Mouse (Mus musculus) limb, embryonic 15.5 days (tissue): ENCODE data around the gene Ncam2. TPM values are rescaled to one million over a fixed set of nuclear protein-coding genes. Genes with fewer than 3 reads are reported as not detected.

Experiments used
- ATAC-seq: fragments of 200-750 bp; cut with Nextera tagmentation; 2 replicates; pipeline ENCODE4 v1.8.0; 2017; ENCODE audit warnings: low read depth, moderate TSS enrichment; ENCODE audit not compliant: insufficient number of reproducible peaks, low FRiP score, low TSS enrichment
- H3K27ac ChIP-seq: fragments of 300-500 bp; sonication (generic); 2 replicates; pipeline ENCODE4 v1.5.1; 2015; ENCODE audit warnings: moderate library complexity, mild to moderate bottlenecking, inconsistent platforms
- H3K27me3 ChIP-seq: fragments of 300-500 bp; sonication (generic); 2 replicates; pipeline ENCODE4 v1.6.1; 2015; ENCODE audit warnings: inconsistent platforms
- H3K36me3 ChIP-seq: fragments of 300-500 bp; sonication (generic); 2 replicates; pipeline ENCODE4 v1.6.1; 2015; ENCODE audit warnings: inconsistent platforms
- H3K4me1 ChIP-seq: fragments of 300-500 bp; sonication (generic); 2 replicates; pipeline ENCODE4 v1.6.1; 2015; ENCODE audit warnings: inconsistent platforms
- H3K4me2 ChIP-seq: fragments of 300-500 bp; sonication (generic); 2 replicates; pipeline ENCODE4 v1.6.1; 2015; ENCODE audit warnings: mild to moderate bottlenecking, inconsistent platforms
- H3K4me3 ChIP-seq: fragments of 300-500 bp; sonication (generic); 2 replicates; pipeline ENCODE4 v1.5.1; 2015; ENCODE audit warnings: mild to moderate bottlenecking, inconsistent platforms
- H3K9ac ChIP-seq: fragments of 300-500 bp; sonication (generic); 2 replicates; pipeline ENCODE4 v1.6.1; 2015; ENCODE audit warnings: inconsistent platforms
- H3K9me3 ChIP-seq: fragments of 300-500 bp; sonication (generic); 2 replicates; pipeline ENCODE4 v1.6.1; 2016; ENCODE audit warnings: inconsistent platforms
- WGBS: fragments of 180-500 bp; shearing (Covaris S2); methylation state at CpG from one replicate; pipeline ENCODE4 v1.1.7; 2015; 5-methylcytosine and 5-hydroxymethylcytosine counted together
- polyA plus RNA-seq: library from polyadenylated mRNA; unstranded; fragments of >200 nt; fragmentation: Nextera tagmentation; extraction: Ambion mirVana; gene quantifications from 2 replicates; pipeline ENCODE4 v1.2.1, GENCODE M21; 2015

Gene Ncam2
- polyA plus RNA-seq, 1 experiment from 2014 or later: 2.3 TPM

DNA sequence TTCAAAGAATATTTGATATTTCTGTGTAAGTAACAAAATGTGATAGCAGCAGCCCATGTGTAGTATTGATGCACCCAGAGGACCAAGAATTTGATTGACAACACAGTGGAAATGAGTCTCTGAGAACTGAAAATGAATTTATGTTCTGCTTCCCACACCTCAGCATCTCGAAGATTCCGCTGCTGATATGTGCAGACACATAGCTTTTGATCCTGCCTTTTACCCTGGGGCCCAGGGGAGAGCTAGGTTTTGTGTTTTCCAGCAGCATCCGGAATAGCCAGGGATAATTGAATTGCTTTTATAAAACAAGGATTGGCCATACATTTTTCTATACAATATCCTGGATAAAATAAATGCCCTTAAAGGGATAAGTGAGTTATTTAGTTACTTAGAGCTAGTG lies 20.7 kb downstream of the Ncam2 start:
- no peak overlapping the region for H3K4me2 ChIP-seq
- H3K9ac ChIP-seq: no peak overlapping the region
- H3K4me3 ChIP-seq: no peak overlapping the region
- 64% methylated on average over 3 of the region's 3 CpGs for WGBS
- no peaks in the 10 kb centered on the region for H3K36me3 ChIP-seq
- H3K9me3 ChIP-seq: no peaks in the 10 kb centered on the region
- no peaks in the 10 kb centered on the region for H3K4me1 ChIP-seq
- no peak for ATAC-seq
- no peak overlapping the region for H3K27ac ChIP-seq
- H3K27me3 ChIP-seq: no peaks in the 10 kb centered on the region

DNA sequence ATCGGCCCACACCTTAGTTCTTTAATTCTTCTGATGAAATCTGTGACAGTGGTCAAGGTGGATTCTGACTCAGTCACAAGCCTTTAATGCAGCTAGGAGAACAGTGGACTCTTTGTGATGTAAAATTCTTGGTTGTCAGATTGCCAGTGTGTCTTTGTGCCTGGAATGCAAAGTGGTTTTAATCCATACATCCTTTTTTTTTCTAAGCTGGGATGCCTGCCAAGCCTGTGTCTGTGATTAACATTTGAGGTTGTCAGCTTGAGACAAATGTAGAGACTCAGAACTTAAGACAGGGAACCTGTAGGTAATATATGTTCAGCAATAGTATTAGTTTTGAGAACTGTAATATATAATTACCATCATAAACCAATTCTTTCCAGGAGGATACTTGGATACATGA lies 23.3 kb downstream of the Ncam2 start:
- H3K9ac ChIP-seq: no peak overlapping the region
- H3K4me3 ChIP-seq: no peak overlapping the region
- ATAC-seq: no peak
- no peaks in the 10 kb centered on the region for H3K4me1 ChIP-seq
- WGBS: 76% methylated on average over 1 of the region's 1 CpGs
- no peaks in the 10 kb centered on the region for H3K9me3 ChIP-seq
- no peak overlapping the region for H3K4me2 ChIP-seq
- no peaks in the 10 kb centered on the region for H3K27me3 ChIP-seq
- H3K36me3 ChIP-seq: no peaks in the 10 kb centered on the region
- H3K27ac ChIP-seq: no peak overlapping the region

DNA sequence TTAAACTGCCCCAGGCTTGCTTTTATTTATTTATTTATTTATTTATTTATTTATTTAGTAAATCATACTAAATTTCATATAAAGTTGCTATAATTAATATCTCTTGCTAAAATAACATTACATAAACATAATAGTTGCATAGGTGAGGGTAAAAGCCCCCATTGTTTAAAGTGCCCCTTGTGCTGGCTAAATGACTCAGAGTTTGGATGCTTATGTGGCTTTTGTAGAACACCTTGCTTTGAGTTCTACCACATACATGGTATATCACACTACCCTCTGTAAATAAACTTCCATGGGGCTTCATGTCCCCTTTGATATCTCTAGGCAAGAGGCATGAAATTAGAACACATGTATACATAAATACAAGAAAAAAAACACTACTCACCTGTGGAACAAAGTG lies 23.8 kb downstream of the Ncam2 start:
- no peak overlapping the region for H3K4me3 ChIP-seq
- H3K36me3 ChIP-seq: no peaks in the 10 kb centered on the region
- no peak for ATAC-seq
- H3K4me1 ChIP-seq: no peaks in the 10 kb centered on the region
- H3K4me2 ChIP-seq: no peak overlapping the region
- no peaks in the 10 kb centered on the region for H3K9me3 ChIP-seq
- no peaks in the 10 kb centered on the region for H3K27me3 ChIP-seq
- no peak overlapping the region for H3K27ac ChIP-seq
- no peak overlapping the region for H3K9ac ChIP-seq

DNA sequence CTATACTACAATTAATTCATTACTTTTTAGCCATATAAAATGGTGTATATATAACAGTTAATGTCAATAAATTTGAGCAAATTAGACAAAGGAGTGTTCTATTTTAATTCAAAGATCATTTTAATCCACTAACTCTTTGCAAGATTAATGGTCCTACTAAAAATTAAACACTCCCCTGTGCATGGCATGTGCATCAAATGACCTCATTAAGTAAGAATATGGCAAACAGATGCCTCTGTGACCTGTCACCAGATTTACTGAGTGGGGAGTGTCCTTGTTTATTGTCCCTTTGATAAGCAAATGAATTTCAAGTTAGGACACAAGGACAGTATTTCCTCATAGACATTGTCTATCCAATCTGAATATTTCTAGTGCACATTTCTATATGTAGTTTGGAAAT lies 54.4 kb downstream of the Ncam2 start:
- no peaks in the 10 kb centered on the region for H3K4me1 ChIP-seq
- no peaks in the 10 kb centered on the region for H3K9me3 ChIP-seq
- H3K27me3 ChIP-seq: no peaks in the 10 kb centered on the region
- no peak overlapping the region for H3K4me3 ChIP-seq
- H3K36me3 ChIP-seq: no peaks in the 10 kb centered on the region
- no peak overlapping the region for H3K4me2 ChIP-seq
- no peak overlapping the region for H3K9ac ChIP-seq
- ATAC-seq: no peak
- no peak overlapping the region for H3K27ac ChIP-seq

DNA sequence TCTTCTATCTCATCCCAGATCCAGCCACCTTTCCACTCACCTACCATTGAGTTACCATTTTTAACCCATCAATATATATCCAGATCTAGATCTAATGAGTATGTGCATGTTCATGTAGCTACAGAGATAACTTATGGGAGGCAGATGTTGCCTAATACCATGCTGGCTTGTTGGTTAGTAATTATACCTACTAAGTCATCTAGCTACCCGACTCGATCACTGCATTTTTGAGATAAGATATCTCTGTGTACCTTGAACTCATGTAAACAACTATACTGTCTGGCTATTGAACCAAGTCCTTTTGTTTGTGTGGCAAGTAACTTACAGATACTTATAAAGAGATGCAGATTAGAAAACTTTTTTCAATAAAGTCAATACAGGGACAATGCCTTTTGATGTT lies 59.9 kb downstream of the Ncam2 start:
- no peak overlapping the region for H3K4me3 ChIP-seq
- no peaks in the 10 kb centered on the region for H3K27me3 ChIP-seq
- ATAC-seq: no peak
- no peaks in the 10 kb centered on the region for H3K4me1 ChIP-seq
- H3K9ac ChIP-seq: no peak overlapping the region
- H3K9me3 ChIP-seq: no peaks in the 10 kb centered on the region
- H3K27ac ChIP-seq: no peak overlapping the region
- 85% methylated on average over 2 of the region's 2 CpGs for WGBS
- H3K36me3 ChIP-seq: no peaks in the 10 kb centered on the region
- no peak overlapping the region for H3K4me2 ChIP-seq

DNA sequence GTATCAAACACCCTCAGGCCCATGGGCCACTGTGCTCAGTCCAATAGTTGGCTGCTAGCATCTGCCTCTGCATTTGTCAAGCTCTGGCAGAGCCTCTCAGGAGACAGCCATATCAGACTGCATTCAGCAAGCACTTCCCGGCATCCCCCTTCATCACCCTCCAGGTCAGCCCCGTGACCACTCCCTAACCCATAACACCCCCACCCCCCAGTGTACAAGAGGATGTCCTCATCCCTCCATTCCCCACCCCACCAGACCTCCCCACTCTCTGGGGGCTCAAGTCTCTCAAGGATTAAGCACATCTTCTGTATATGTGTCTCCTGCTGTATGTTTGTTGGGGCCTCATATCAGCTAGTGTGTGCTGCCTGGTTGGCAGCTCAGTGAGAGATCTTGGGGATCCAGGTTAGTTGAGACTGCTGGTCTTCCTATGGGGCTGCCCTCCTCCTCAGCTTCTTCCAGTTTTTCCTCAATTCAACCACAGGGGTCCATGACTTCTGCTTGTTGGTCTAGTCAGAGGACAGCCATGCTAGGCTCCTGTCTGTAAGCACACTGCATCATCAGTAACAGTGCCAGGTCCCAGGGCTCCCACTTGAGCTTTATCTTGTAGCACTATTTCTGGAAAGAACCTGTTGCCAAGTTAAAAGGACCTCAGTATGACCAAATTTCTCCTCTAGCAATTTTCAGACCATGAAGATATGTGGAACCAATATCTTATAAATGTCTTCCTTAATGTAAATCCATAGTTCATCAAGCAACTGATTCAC lies 73.3 kb downstream of the Ncam2 start:
- no peak overlapping the region for H3K27ac ChIP-seq
- H3K4me3 ChIP-seq: no peak overlapping the region
- no peaks in the 10 kb centered on the region for H3K4me1 ChIP-seq
- H3K9ac ChIP-seq: no peak overlapping the region
- WGBS: 76% methylated on average over 2 of the region's 2 CpGs
- no peaks in the 10 kb centered on the region for H3K9me3 ChIP-seq
- H3K36me3 ChIP-seq: no peaks in the 10 kb centered on the region
- no peak for ATAC-seq
- H3K4me2 ChIP-seq: no peak overlapping the region
- no peaks in the 10 kb centered on the region for H3K27me3 ChIP-seq

DNA sequence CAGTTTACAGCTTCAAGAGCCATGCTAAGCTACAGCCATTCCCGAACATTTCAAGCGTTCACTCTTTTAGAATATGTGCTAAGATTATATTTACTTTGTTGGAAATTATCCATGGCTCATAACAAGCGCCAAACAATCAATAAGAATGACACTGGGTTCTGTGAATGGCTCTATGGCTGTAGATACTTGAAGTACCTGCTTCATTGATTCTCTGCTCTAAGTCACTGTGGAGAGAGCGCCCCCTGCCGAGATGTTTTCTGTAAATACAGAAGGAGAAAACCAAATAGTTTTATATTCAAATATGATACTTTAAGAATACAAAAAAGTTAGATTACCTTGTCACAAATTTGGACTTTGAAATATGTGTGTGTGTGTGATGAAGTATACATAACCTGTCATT lies 83.7 kb downstream of the Ncam2 start:
- Histone ChIP-seq H3K27ac (no peak overlapping the region), H3K4me1 (no peaks in the 10 kb centered on the region), H3K4me3 (no peak overlapping the region), H3K27me3 (no peaks in the 10 kb centered on the region), H3K4me2 (no peak overlapping the region), H3K9ac (no peak overlapping the region), H3K36me3 (no peaks in the 10 kb centered on the region), H3K9me3 (no peaks in the 10 kb centered on the region)
- no peak for ATAC-seq
- 38% methylated on average over 5 of the region's 5 CpGs for WGBS

DNA sequence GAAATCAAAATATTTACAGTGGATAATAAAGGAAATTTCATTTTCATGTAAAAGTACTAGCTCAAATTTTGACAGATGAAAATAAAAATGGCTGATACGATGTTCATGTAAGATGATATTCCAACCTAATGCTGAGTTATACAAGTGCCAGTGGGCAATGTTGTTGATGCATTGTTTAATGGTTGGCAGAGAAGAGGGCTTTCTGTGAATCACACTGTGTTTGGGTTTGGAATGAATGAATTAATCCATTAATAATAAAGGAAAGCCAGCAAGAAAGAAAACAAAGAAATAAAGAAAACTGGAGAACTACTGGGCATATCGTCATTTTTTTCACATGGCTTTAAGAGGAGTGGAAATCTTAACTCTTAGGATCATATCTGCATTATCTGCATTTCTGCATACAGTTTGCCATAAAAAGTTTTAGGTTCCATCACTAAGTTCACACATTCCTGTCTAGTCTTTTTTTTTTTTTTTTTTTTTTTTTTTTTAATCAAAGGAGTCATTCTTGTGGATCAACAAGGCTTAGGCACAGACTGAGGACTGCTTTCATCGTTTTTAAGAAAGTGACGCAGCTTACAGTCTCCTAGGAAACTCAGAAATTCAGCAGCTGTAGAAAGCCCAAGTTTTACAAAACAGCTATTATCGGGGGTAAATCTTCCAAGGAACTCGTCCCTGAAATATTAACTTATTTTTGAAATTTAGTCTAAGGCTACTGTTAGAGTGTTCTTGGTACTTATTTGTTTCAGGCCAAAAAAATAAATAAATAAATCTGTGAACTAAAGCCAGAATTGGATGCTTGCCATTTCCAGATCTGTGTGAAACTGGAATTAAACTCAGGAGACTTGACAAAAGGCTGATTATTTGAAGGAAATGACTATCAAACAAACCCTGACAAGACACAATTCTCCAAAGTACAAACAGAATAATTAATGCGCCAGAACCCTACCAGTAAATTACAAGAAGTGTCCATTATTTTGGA lies 84.7 kb downstream of the Ncam2 start:
- Histone ChIP-seq H3K36me3 (no peaks in the 10 kb centered on the region), H3K4me2 (no peak overlapping the region), H3K4me1 (no peaks in the 10 kb centered on the region), H3K27ac (no peak overlapping the region), H3K27me3 (no peaks in the 10 kb centered on the region), H3K9ac (no peak overlapping the region), H3K4me3 (no peak overlapping the region), H3K9me3 (no peaks in the 10 kb centered on the region)
- ATAC-seq: no peak
- 70% methylated on average over 7 of the region's 7 CpGs for WGBS

DNA sequence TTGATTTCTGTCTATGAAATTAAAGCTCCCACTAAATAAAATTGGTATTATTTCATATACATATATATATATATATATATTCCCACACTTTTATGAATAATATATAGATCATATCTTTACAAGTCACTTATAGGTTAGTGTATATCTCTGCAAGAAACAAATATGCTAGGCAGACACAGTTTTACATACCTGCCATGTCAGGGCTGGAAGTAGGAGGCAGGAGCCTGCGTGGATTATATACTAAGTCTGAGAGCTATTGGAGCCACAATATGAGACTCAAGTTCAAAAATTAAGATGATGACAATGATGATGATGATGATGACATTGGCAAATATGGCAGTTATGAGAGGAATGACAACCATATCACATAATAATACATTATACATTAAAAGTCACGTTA lies 85.4 kb downstream of the Ncam2 start:
- 83% methylated on average over 2 of the region's 2 CpGs for WGBS
- no peak for ATAC-seq
- H3K27me3 ChIP-seq: no peaks in the 10 kb centered on the region
- no peaks in the 10 kb centered on the region for H3K4me1 ChIP-seq
- H3K27ac ChIP-seq: no peak overlapping the region
- H3K36me3 ChIP-seq: no peaks in the 10 kb centered on the region
- no peak overlapping the region for H3K4me3 ChIP-seq
- no peak overlapping the region for H3K4me2 ChIP-seq
- no peaks in the 10 kb centered on the region for H3K9me3 ChIP-seq
- no peak overlapping the region for H3K9ac ChIP-seq

DNA sequence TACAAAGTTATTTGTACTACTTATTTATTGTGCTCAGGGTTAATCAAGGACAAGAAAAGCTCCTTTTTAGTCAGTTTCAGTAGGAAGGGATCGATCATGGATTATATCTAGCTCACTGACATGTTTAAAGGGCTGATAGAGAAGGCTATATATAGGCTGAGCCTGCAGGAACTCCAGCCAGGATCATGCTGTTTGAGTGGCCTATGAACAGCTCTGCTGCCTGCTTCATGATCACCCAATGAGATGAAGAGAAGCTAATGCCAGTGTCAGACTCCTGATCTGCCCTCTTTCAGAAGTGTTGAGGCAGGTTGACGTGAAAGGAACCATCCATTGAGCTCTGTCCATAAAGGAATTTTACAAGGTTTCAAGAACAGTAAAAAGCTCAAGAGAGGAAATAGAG lies 103.3 kb downstream of the Ncam2 start:
- H3K27me3 ChIP-seq: no peaks in the 10 kb centered on the region
- no peak overlapping the region for H3K4me2 ChIP-seq
- ATAC-seq: no peak
- no peak overlapping the region for H3K27ac ChIP-seq
- no peaks in the 10 kb centered on the region for H3K9me3 ChIP-seq
- no peaks in the 10 kb centered on the region for H3K4me1 ChIP-seq
- WGBS: 57% methylated on average over 2 of the region's 2 CpGs
- H3K4me3 ChIP-seq: no peak overlapping the region
- H3K9ac ChIP-seq: no peak overlapping the region
- no peaks in the 10 kb centered on the region for H3K36me3 ChIP-seq

DNA sequence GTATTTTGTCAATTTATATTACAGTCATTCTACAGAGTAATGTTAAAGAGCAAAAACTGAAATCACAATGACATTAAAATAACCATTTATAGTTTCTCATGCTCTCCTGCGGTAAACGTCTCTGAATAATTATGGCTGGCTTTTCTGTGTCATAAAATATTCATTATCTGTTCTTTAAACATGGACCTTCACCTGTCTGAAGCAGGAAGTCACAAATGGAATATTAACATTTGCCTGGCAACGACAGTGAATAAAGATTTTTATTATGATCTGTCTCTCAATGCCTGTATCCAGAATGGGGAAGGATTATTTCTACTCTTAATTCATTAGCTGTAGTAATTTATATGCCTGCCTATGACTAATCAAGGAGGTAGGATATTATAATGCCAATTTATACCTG lies 108.7 kb downstream of the Ncam2 start:
- Histone ChIP-seq H3K9me3 (no peaks in the 10 kb centered on the region), H3K27ac (no peak overlapping the region), H3K4me1 (no peaks in the 10 kb centered on the region), H3K4me3 (no peak overlapping the region), H3K9ac (no peak overlapping the region), H3K4me2 (no peak overlapping the region), H3K27me3 (no peaks in the 10 kb centered on the region), H3K36me3 (no peaks in the 10 kb centered on the region)
- 83% methylated on average over 3 of the region's 3 CpGs for WGBS
- no peak for ATAC-seq

DNA sequence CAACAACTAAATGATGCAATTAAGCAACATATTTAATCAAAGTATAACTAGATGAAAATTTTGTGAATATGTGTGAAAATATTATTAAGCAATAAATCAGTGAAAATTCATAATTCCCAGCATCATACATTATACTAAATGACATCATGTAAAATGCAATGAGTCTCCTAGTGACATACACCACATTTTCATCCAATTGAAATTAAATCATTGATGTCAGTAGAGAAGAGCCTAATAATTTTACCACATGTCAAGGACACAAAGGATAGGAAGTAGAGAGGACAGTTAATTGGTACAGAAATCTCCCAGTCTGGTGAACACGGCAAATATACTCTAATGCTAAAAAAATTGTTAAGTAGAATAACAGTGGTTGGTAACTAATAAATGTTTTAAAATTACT lies 118.5 kb downstream of the Ncam2 start:
- no peak for ATAC-seq
- no peak overlapping the region for H3K4me2 ChIP-seq
- no peaks in the 10 kb centered on the region for H3K4me1 ChIP-seq
- WGBS: 82% methylated on average over 1 of the region's 1 CpGs
- no peaks in the 10 kb centered on the region for H3K27me3 ChIP-seq
- no peaks in the 10 kb centered on the region for H3K36me3 ChIP-seq
- no peak overlapping the region for H3K27ac ChIP-seq
- no peak overlapping the region for H3K4me3 ChIP-seq
- H3K9ac ChIP-seq: no peak overlapping the region
- no peaks in the 10 kb centered on the region for H3K9me3 ChIP-seq
